Mouse (Mus musculus) induced T-regulatory cell, adult 2 months (primary cell): ENCODE measurements around the gene H2-Q2.

Experiments used
- DNase-seq: peaks from one replicate; pipeline ENCODE4 v3.0.0-alpha.2; 2012; ENCODE audit warnings: low read depth

H2-Q2 gene

GRCm38 (mm10) chr17:35379369-35379728, 37.3 kb downstream of the H2-Q2 start, which contains the start of gene H2-Q4:
Gene H2-Q4, plus strand, starts transcription at chr17:35379617.
- peak; percentile 98 for DNase-seq

- DNase-seq = peak; percentile 87
These were observed 37.8 kb downstream of the H2-Q2 start for GRCm38 (mm10) chr17:35379729-35380451.

GRCm38 (mm10) chr17:35389796-35390195, 47.8 kb downstream of the H2-Q2 start:
- DNase-seq = peak; percentile 89

GRCm38 (mm10) chr17:35392671-35393070, 50.6 kb downstream of the H2-Q2 start:
- DNase-seq = peak; percentile 49

- peak; percentile 46 for DNase-seq
These were observed 52.1 kb downstream of the H2-Q2 start for GRCm38 (mm10) chr17:35393864-35394800.
